Comparison of ENCODE assay signal across 16 mouse cellular contexts in the genomic region with DNA sequence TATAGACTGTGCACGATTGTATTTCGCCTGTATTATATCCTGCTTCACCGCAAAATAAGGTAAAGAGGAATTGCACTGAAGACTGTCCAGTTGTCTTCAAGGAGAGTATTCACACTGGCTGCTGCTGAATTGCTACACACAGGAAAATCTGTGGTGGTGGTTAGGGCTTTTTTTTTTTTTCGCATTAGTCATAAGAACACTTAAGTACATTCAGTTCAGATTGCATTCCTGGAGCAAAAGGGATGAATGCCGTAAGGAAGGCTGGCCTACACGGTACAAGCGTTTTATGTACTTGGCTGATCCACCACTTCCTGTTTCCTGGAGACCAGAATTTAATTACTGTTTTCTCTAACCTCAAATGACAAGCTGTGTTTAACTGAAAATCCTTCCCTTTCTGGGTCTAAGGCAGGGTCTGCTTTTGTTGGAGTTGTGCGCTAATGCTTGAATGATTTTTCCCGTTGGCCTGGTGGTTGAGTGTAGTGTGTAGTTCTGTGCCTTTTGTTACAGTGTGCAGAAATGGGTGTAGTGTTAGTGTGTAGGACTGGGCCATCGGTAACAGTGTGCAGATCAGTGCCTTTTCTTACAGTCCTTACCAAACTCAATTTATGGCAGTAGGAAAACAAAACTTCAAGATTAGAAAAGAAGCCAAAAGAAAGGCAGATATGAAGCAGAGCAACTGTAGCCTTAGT.
DNase-seq lines count a peak whose midpoint lies in the region; ATAC-seq lines count a peak whose summit lies in the region.
"Had no signal": no experiment of that assay in that cellular context is flagged by ENCODE, and none has a peak within 500 bp of the region (broad histone marks: within the 10 kb centered on the region; RNA-seq: fewer than 3 reads in every experiment).

No protein-coding gene starts in this region.

- H3K4me1 ChIP-seq in embryonic facial prominence, embryonic 11.5 days (ENCODE audit: control insufficient read depth, insufficient read depth, low read length): no peaks in the 10 kb centered on the region
- no peaks in the 10 kb centered on the region for H3K4me1 ChIP-seq in embryonic facial prominence, embryonic 10.5 days
- no peaks in the 10 kb centered on the region for H3K4me1 ChIP-seq in intestine, embryonic 15.5 days (replicated peaks)
- H3K4me1 ChIP-seq: heart, embryonic 10.5 days; hindbrain, embryonic 13.5 days had no signal

- H3K4me2 ChIP-seq in embryonic facial prominence, embryonic 11.5 days (ENCODE audit: low read depth, low read length): no peak overlapping the region
- H3K4me2 ChIP-seq in intestine, embryonic 15.5 days (replicated peaks): no peak overlapping the region
- H3K4me2 ChIP-seq: forebrain, embryonic 15.5 days; hindbrain, embryonic 13.5 days had no signal

- no peak for ATAC-seq in embryonic facial prominence, embryonic 11.5 days (replicated peaks; ENCODE audit: insufficient number of reproducible peaks, low FRiP score, low TSS enrichment, low read depth)
- peak; percentile 92 for ATAC-seq in granulocyte monocyte progenitor cell, adult 5-6 weeks (replicated peaks; ENCODE audit: poor library complexity, severe bottlenecking)
- ATAC-seq in intestine, embryonic 15.5 days: no peak
- ATAC-seq: forebrain, embryonic 15.5 days had no signal

- no peak overlapping the region for H3K9ac ChIP-seq in embryonic facial prominence, embryonic 11.5 days (replicated peaks; ENCODE audit: low read length)
- no peak overlapping the region for H3K9ac ChIP-seq in intestine, embryonic 15.5 days
- H3K9ac ChIP-seq: forebrain, embryonic 15.5 days; hindbrain, embryonic 13.5 days had no signal

- no peaks in the 10 kb centered on the region for H3K9me3 ChIP-seq in embryonic facial prominence, embryonic 11.5 days (replicated peaks; ENCODE audit: control insufficient read depth, low read length)
- no peaks in the 10 kb centered on the region for H3K9me3 ChIP-seq in embryonic facial prominence, embryonic 10.5 days
- no peaks in the 10 kb centered on the region for H3K9me3 ChIP-seq in intestine, embryonic 15.5 days
- H3K9me3 ChIP-seq: forebrain, embryonic 15.5 days; heart, embryonic 10.5 days; hindbrain, embryonic 13.5 days had no signal

- H3K36me3 ChIP-seq in embryonic facial prominence, embryonic 11.5 days (replicated peaks; ENCODE audit: control insufficient read depth, insufficient read depth, low read depth, low read length): no peaks in the 10 kb centered on the region
- no peaks in the 10 kb centered on the region for H3K36me3 ChIP-seq in embryonic facial prominence, embryonic 10.5 days (replicated peaks)
- no peaks in the 10 kb centered on the region for H3K36me3 ChIP-seq in intestine, embryonic 15.5 days
- H3K36me3 ChIP-seq: forebrain, embryonic 15.5 days; heart, embryonic 10.5 days; hindbrain, embryonic 13.5 days had no signal

- 67% methylated on average over 10 of the region's 10 CpGs for WGBS in embryonic facial prominence, embryonic 11.5 days
- 75% methylated on average over 10 of the region's 10 CpGs for whole genome bisulfite sequencing in embryonic facial prominence, embryonic 10.5 days
- 73% methylated on average over 10 of the region's 10 CpGs for WGBS in intestine, embryonic 15.5 days

- DNase-seq in embryonic facial prominence, embryonic 11.5 days (ENCODE audit: low spot score): peak; percentile 24
- no peak for DNase-seq in embryonic facial prominence, embryonic 10.5 days (ENCODE audit: low spot score)
- peak; percentile 47 for DNase-seq in NIH3T3 (ENCODE audit: low read depth)
- DNase-seq in kidney, postnatal 14 days: peak; percentile 69
- no peak for DNase-seq in yolk sac, embryonic 10.5 days (ENCODE audit: low spot score)
- DNase-seq in embryo, embryonic 11 days: no peak
- DNase-seq: adrenal gland, postnatal 14 days; cerebellum, postnatal 10 days; lung, adult 18-20 months; midbrain, embryonic 14.5 days; thymus, postnatal 14 days had no signal

- no peak overlapping the region for H3K27ac ChIP-seq in embryonic facial prominence, embryonic 11.5 days (replicated peaks; ENCODE audit: low read depth, low read length)
- H3K27ac ChIP-seq in embryonic facial prominence, embryonic 10.5 days (replicated peaks): no peak overlapping the region
- no peak overlapping the region for H3K27ac ChIP-seq in intestine, embryonic 15.5 days
- H3K27ac ChIP-seq: forebrain, embryonic 15.5 days; heart, embryonic 10.5 days; hindbrain, embryonic 13.5 days had no signal

- H3K4me3 ChIP-seq in embryonic facial prominence, embryonic 11.5 days (ENCODE audit: low read depth, low read length): no peak overlapping the region
- H3K4me3 ChIP-seq in embryonic facial prominence, embryonic 10.5 days: no peak overlapping the region
- H3K4me3 ChIP-seq in intestine, embryonic 15.5 days (replicated peaks): no peak overlapping the region
- H3K4me3 ChIP-seq: forebrain, embryonic 15.5 days; heart, embryonic 10.5 days; hindbrain, embryonic 13.5 days had no signal

- H3K27me3 ChIP-seq in embryonic facial prominence, embryonic 11.5 days (ENCODE audit: control insufficient read depth, insufficient read depth, low read length): no peaks in the 10 kb centered on the region
- no peaks in the 10 kb centered on the region for H3K27me3 ChIP-seq in embryonic facial prominence, embryonic 10.5 days (replicated peaks; ENCODE audit: low read depth, poor library complexity, severe bottlenecking)
- no peaks in the 10 kb centered on the region for H3K27me3 ChIP-seq in intestine, embryonic 15.5 days (replicated peaks)
- H3K27me3 ChIP-seq: forebrain, embryonic 15.5 days; hindbrain, embryonic 13.5 days had no signal

Comparison
In these comparisons a context has a peak if more than half of its experiments do, and no peak if none do; other contexts are left out.
1. DNase-seq: peak in embryonic facial prominence, embryonic 11.5 days (single experiment), NIH3T3 (single experiment) and kidney, postnatal 14 days (single experiment); none in embryonic facial prominence, embryonic 10.5 days (single experiment), yolk sac, embryonic 10.5 days (single experiment) and embryo, embryonic 11 days (single experiment).